Mouse (Mus musculus) lung, embryonic 14.5 days (tissue): ENCODE measurements at regions not wholly inside any gene's neighbourhood (a gene's known extent, or its start where the extent isn't known, plus 50 kb on each side); places are given as distances from the start of the nearest gene placed in this dataset.

Experiments
- ATAC-seq: fragments of 200-750 bp; cut with Nextera tagmentation; 2 replicates; pipeline ENCODE4 v1.8.0; 2017; ENCODE audit warnings: mild to moderate bottlenecking, moderate TSS enrichment, moderate library complexity; ENCODE audit not compliant: insufficient read depth
- DNase-seq: peaks from one replicate; pipeline ENCODE4 v3.0.0-alpha.2; 2015
- H3K27ac ChIP-seq: fragments of 300-500 bp; sonication (generic); 2 replicates; pipeline ENCODE4 v1.5.1; 2014; ENCODE audit warnings: low read depth, mild to moderate bottlenecking, moderate library complexity
- H3K27me3 ChIP-seq: fragments of 300-500 bp; sonication (generic); 2 replicates; pipeline ENCODE4 v1.6.1; 2014; ENCODE audit warnings: low read length, control low read depth; ENCODE audit not compliant: insufficient read depth
- H3K36me3 ChIP-seq: fragments of 300-500 bp; sonication (generic); 2 replicates; pipeline ENCODE4 v1.6.1; 2014; ENCODE audit warnings: control low read depth; ENCODE audit not compliant: insufficient read depth
- H3K4me1 ChIP-seq: fragments of 300-500 bp; sonication (generic); 2 replicates; pipeline ENCODE4 v1.6.1; 2014; ENCODE audit warnings: antibody characterized with exemption, control low read depth; ENCODE audit not compliant: insufficient read depth
- H3K4me2 ChIP-seq: fragments of 300-500 bp; sonication (generic); 2 replicates; pipeline ENCODE4 v1.6.1; 2014; ENCODE audit warnings: mild to moderate bottlenecking
- H3K4me3 ChIP-seq: fragments of 300-500 bp; sonication (generic); 2 replicates; pipeline ENCODE4 v1.5.1; 2014; ENCODE audit warnings: low read depth, low read length
- H3K9ac ChIP-seq: fragments of 300-500 bp; sonication (generic); 2 replicates; pipeline ENCODE4 v1.6.1; 2014
- H3K9me3 ChIP-seq: fragments of 300-500 bp; sonication (generic); 2 replicates; pipeline ENCODE4 v1.6.1; 2016; ENCODE audit warnings: low read depth, low read length, control low read depth
- CTCF ChIP-seq: IDR thresholded peaks from 2 replicates; pipeline ENCODE4 v1.5.1; 2016; ENCODE audit warnings: antibody characterized with exemption, low read depth
- WGBS: fragments of 180-500 bp; shearing (Covaris S2); extraction: QIAGEN DNeasy Blood & Tissue Kit; methylation state at CpG from one replicate; pipeline ENCODE4 v1.1.7; 2014; 5-methylcytosine and 5-hydroxymethylcytosine counted together

DNA sequence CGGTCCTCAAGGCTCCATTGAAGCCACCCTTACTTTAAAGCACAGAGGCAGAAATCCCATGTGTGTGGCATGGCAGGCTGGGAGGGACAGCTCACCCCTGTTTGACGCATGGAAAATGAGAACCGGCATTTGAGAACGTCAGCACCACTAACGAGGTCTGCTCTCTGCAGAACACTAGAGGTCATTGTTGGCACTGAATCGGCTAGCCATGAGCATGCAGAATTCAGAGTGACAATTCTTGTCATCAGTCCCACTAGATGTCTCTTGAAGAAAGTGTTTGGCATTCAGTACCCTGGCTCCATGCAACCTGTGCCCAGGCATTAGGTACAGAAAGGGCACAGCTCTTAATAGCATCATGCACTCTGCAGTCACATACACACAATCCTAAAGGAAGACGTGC lies 139.3 kb downstream of the Cand1 start:
- Histone ChIP-seq H3K4me2 (no peak overlapping the region), H3K4me1 (peaks cover 11% of the 10 kb centered on the region; the same call in 1 of the 2 replicates), H3K27ac (no peak overlapping the region), H3K27me3 (no peaks in the 10 kb centered on the region), H3K9ac (no peak overlapping the region), H3K4me3 (no peak overlapping the region), H3K36me3 (no peaks in the 10 kb centered on the region), H3K9me3 (no peaks in the 10 kb centered on the region)
- peak; percentile 71 for DNase-seq
- peak; percentile 63 for TF ChIP-seq CTCF
- WGBS: 28% methylated on average over 7 of the region's 7 CpGs
- ATAC-seq: peak; percentile 52; the same call in 1 of the 2 replicates

DNA sequence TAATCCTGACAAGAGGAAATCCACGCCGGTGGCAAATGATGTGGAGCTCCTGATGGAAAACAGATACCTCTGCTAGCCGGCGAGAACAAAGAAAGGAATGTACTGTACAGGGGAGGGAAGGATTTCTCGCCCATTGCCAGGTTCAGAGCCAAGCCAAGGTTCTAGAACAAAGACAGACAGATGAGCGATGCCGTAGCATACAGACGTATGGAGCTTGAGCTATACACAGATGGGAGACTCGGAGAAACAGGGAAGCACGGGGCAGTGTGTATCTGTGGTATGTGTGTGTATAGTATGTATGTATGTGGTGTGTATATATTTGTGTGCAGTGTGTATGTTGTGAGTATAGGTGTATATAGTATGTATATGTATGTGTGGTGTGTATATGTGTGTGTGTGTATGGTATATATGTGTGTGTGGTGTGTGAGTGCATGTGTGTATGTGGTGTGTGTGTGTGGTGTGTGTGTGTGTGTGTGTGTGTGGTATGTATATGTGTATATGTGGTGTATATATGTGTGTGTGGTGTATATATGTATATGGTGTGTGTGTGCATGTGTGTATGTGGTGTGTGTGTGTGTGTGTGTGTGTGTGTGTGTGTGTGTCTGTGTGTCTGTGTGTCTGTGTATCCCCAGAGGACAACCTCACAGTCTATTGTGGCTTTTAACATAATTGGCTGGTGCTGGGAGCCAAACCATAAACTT lies 140.6 kb downstream of the Cand1 start:
- ATAC-seq: peak; percentile 48; the same call in 1 of the 2 replicates

DNA sequence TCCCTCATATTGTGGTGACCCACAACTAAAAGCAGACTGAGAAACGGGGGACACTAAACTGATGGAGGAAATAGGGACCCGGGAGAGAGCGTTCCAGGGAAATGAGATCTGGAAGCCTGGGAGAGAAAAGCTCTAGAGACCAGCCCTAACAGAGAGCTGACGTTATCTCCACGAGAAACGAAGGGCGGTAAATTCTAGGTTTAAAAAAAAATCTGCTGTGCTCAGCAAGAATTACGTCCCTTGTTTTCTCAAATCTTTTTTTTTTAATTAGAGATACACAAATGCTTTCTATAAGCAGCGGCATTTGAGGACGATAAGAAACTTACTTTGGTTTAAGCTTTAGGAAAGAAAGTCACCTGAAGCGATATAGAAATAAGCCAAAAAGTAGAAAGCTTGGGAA lies 145.7 kb downstream of the Cand1 start:
- peaks cover 10% of the 10 kb centered on the region; the same call in 1 of the 2 replicates for H3K4me1 ChIP-seq
- H3K27me3 ChIP-seq: no peaks in the 10 kb centered on the region
- no peaks in the 10 kb centered on the region for H3K36me3 ChIP-seq
- WGBS: 89% methylated on average over 11 of the region's 11 CpGs
- no peak for TF ChIP-seq CTCF
- no peaks in the 10 kb centered on the region for H3K9me3 ChIP-seq
- no peak overlapping the region for H3K4me3 ChIP-seq
- DNase-seq: no peak
- no peak overlapping the region for H3K27ac ChIP-seq
- H3K4me2 ChIP-seq: no peak overlapping the region
- ATAC-seq: no peak
- no peak overlapping the region for H3K9ac ChIP-seq

More for the DNA sequence above, 140.6 kb downstream of the Cand1 start:
- Histone ChIP-seq H3K4me2 (peak overlapping the region; percentile 12; the same call in 1 of the 2 replicates), H3K36me3 (no peaks in the 10 kb centered on the region), H3K4me3 (no peak overlapping the region), H3K27ac (no peak overlapping the region), H3K4me1 (peaks cover 11% of the 10 kb centered on the region; the same call in 1 of the 2 replicates), H3K9me3 (no peaks in the 10 kb centered on the region), H3K9ac (no peak overlapping the region), H3K27me3 (no peaks in the 10 kb centered on the region)
- 29% methylated on average over 10 of the region's 10 CpGs for WGBS
- DNase-seq: no peak
- no peak for TF ChIP-seq CTCF

DNA sequence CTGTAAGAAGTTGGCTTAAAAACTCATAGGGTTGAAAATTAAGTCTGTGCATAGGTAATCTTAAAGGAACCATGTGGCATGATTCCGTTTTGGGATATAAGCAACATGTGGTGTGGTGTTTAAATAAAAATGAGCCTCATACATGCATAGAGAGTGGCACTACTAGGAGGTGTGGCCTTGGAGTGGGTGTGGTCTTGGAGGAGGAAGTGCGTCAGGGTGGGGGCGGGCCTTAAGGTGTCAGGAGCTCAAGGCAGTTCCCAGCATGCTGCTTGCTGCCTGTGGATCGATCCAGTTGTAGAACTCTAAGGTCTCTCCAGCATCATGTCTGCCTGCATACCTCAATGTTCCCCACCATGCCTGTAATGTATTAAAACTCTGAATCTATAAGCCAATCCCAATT lies 152.0 kb downstream of the Cand1 start:
- no peaks in the 10 kb centered on the region for H3K27me3 ChIP-seq
- 88% methylated on average over 4 of the region's 4 CpGs for WGBS
- H3K9ac ChIP-seq: no peak overlapping the region
- no peak overlapping the region for H3K4me3 ChIP-seq
- ATAC-seq (no peak), DNase-seq (no peak)
- no peak overlapping the region for H3K4me2 ChIP-seq
- no peak overlapping the region for H3K27ac ChIP-seq
- H3K9me3 ChIP-seq: no peaks in the 10 kb centered on the region
- H3K4me1 ChIP-seq: 0 out of 2 replicates have a peak, but pooled peaks cover 4% of the 10 kb centered on the region
- H3K36me3 ChIP-seq: no peaks in the 10 kb centered on the region
- TF ChIP-seq CTCF: no peak

DNA sequence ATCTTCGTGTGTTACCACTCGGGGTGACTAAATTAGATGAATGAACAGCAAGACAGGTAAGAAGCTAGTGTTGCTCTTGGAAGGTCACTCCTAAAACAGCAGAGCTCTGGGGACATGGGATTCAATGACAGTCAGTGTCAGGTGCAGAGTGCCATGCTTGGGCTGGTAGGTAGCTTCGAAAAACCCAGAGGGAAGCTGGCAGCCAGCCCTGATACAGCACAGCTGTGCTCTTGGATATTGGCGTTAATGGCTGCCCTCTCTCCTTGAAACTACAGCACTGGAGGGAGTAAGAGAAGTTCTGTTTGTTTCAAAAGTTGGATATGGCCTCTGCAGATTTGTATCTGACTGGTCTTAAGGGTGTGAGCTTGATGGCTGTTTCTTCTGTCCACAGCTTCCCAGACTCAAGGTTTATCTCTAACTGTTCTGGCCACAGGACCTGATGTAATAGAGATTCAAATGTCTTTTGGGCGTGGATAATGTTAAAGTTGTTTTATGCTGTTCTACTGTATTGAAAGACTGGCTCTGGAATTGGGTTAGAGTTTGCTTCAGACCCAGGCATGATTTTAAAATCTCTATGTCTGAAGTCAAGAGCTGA lies 152.7 kb downstream of the Cand1 start:
- Histone ChIP-seq H3K9ac (no peak overlapping the region), H3K4me2 (no peak overlapping the region), H3K27me3 (no peaks in the 10 kb centered on the region), H3K4me3 (no peak overlapping the region), H3K9me3 (no peaks in the 10 kb centered on the region), H3K4me1 (0 out of 2 replicates have a peak, but pooled peaks cover 4% of the 10 kb centered on the region), H3K36me3 (no peaks in the 10 kb centered on the region), H3K27ac (no peak overlapping the region)
- TF ChIP-seq CTCF: no peak
- DNase-seq (no peak), ATAC-seq (no peak)
- 79% methylated on average over 5 of the region's 5 CpGs for WGBS

DNA sequence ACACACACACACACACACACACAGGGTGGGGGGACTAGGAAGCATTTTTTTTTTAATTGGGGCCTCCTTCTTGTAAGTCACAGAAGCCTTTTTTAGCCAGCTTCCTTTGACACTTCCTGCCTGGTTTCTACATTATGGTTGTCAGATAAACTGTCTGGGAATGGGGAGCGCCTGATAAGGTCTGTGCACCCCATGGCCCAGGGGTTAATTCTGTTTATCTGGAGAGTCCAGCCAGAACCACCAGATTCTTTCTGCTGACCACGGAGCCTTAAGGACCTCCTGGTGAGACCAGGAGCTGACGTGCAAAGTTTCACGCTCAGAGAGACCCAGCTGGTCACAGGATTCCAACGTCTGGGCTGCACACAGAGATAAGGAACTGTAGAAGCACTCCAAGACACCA lies 153.4 kb downstream of the Cand1 start:
- no peak overlapping the region for H3K4me3 ChIP-seq
- no peak overlapping the region for H3K9ac ChIP-seq
- no peaks in the 10 kb centered on the region for H3K9me3 ChIP-seq
- 0 out of 2 replicates have a peak, but pooled peaks cover 4% of the 10 kb centered on the region for H3K4me1 ChIP-seq
- WGBS: 36% methylated on average over 5 of the region's 5 CpGs
- no peaks in the 10 kb centered on the region for H3K27me3 ChIP-seq
- ATAC-seq (no peak), DNase-seq (no peak)
- no peak overlapping the region for H3K4me2 ChIP-seq
- H3K36me3 ChIP-seq: no peaks in the 10 kb centered on the region
- no peak overlapping the region for H3K27ac ChIP-seq
- TF ChIP-seq CTCF: no peak

DNA sequence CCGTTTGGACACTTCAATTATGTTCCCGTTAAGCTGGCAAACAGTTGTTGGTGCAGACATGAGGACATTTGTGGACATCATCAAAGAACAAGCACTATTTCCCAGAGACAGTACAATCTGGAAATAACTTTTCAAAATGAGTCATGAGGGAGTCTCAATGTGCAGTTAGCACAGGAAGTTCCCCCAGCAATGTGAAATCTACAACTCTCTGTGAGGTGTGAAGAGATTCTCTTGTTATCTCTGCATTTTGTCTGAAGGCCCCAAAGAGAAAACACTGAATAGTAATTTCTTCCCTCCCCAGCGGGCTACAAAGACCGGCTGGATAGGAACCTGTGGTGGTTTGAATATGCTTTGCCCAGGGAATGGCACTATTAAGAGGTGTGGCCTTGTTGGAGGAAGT lies 156.4 kb downstream of the Cand1 start:
- WGBS: 63% methylated on average over 4 of the region's 4 CpGs

More for the DNA sequence above, 156.4 kb downstream of the Cand1 start:
- H3K4me3 ChIP-seq: no peak overlapping the region
- 0 out of 2 replicates have a peak, but pooled peaks cover 4% of the 10 kb centered on the region for H3K4me1 ChIP-seq
- no peaks in the 10 kb centered on the region for H3K9me3 ChIP-seq
- H3K27me3 ChIP-seq: no peaks in the 10 kb centered on the region
- no peak overlapping the region for H3K27ac ChIP-seq
- no peak for ATAC-seq
- no peak overlapping the region for H3K9ac ChIP-seq
- no peak for DNase-seq
- TF ChIP-seq CTCF: no peak
- no peaks in the 10 kb centered on the region for H3K36me3 ChIP-seq
- H3K4me2 ChIP-seq: no peak overlapping the region
